Comparison of ENCODE assay signal across 11 mouse cellular contexts in the genomic region with DNA sequence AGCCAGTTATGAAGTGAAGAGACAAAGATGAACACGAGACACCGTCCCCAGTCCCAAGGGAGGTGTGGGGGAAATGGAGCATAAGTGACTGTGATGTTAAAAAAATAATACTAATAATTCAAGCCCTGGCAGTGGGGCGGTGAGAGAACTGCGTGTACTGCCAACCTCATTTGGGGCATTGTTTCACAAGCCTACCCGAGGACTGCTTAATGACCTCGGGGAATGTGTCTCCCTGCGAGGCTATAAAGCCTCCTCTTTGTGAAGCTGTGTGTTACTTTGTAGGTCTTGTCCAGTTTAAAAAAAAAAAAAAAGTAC. TPM values are rescaled to one million over a fixed set of nuclear protein-coding genes. Genes with fewer than 3 reads are reported as not detected.
DNase-seq lines count a peak whose midpoint lies in the region; ATAC-seq and TF ChIP-seq lines count a peak whose summit lies in the region.
"Had no signal": no experiment of that assay in that cellular context is flagged by ENCODE, and none has a peak within 500 bp of the region (broad histone marks: within the 10 kb centered on the region; RNA-seq: fewer than 3 reads in every experiment).

No protein-coding gene starts in this region.

- ATAC-seq in heart, postnatal 0 days (ENCODE audit: insufficient read depth, low read depth): no peak
- no peak for ATAC-seq in heart, embryonic 12.5 days (ENCODE audit: insufficient number of reproducible peaks, low FRiP score)
- peak; percentile 29; the same call in 1 of the 2 replicates for ATAC-seq in hindbrain, embryonic 13.5 days (ENCODE audit: low FRiP score)
- ATAC-seq in granulocyte monocyte progenitor cell, adult 5-6 weeks (replicated peaks; ENCODE audit: poor library complexity, severe bottlenecking): no peak
- ATAC-seq: midbrain, embryonic 15.5 days had no signal

- H3K27me3 ChIP-seq in heart, postnatal 0 days (ENCODE audit: control insufficient read depth, insufficient read depth, low read length): no peaks in the 10 kb centered on the region
- H3K27me3 ChIP-seq in heart, embryonic 12.5 days (replicated peaks): no peaks in the 10 kb centered on the region; the same call in 1 of the 2 replicates
- 0 out of 2 replicates have a peak, but pooled peaks cover 10% of the 10 kb centered on the region for H3K27me3 ChIP-seq in hindbrain, embryonic 13.5 days
- H3K27me3 ChIP-seq: limb, embryonic 15.5 days; midbrain, embryonic 15.5 days had no signal

- 0 out of 2 replicates have a peak overlapping the region, but pooled peaks have one; percentile 4 for H3K27ac ChIP-seq in heart, postnatal 0 days (ENCODE audit: low read depth)
- no peak overlapping the region for H3K27ac ChIP-seq in heart, embryonic 12.5 days (ENCODE audit: poor library complexity, severe bottlenecking)
- peak overlapping the region; percentile 84 for H3K27ac ChIP-seq in hindbrain, embryonic 13.5 days
- H3K27ac ChIP-seq: limb, embryonic 15.5 days; midbrain, embryonic 15.5 days had no signal

- no peak for TF ChIP-seq EP300 in heart, postnatal 0 days (IDR thresholded peaks at IDR 0.05; ENCODE audit: low read depth)

- H3K4me1 ChIP-seq in heart, postnatal 0 days (ENCODE audit: control insufficient read depth, insufficient read depth): no peaks in the 10 kb centered on the region
- H3K4me1 ChIP-seq in heart, embryonic 12.5 days (replicated peaks): 0 out of 2 replicates have a peak, but pooled peaks cover 4% of the 10 kb centered on the region
- H3K4me1 ChIP-seq in hindbrain, embryonic 13.5 days (replicated peaks): peaks cover 32% of the 10 kb centered on the region

- no peak for TF ChIP-seq CTCF in heart, postnatal 0 days (IDR thresholded peaks at IDR 0.05; ENCODE audit: low read depth)

- no peak overlapping the region for H3K4me3 ChIP-seq in heart, postnatal 0 days (ENCODE audit: low read depth, low read length)
- H3K4me3 ChIP-seq in heart, embryonic 12.5 days: no peak overlapping the region
- H3K4me3 ChIP-seq in hindbrain, embryonic 13.5 days: no peak overlapping the region
- H3K4me3 ChIP-seq: limb, embryonic 15.5 days; midbrain, embryonic 15.5 days had no signal

- DNase-seq in heart, postnatal 0 days (ENCODE audit: low spot score): no peak
- DNase-seq in ovary, postnatal 36 days (ENCODE audit: low spot score): peak; percentile 29
- no peak for DNase-seq in ovary, postnatal 14 days (ENCODE audit: low spot score)
- DNase-seq in retina, embryonic 14.5 days (ENCODE audit: low spot score): peak; percentile 55
- DNase-seq in thymus, postnatal 10 days (ENCODE audit: low spot score in 2 of 2): no peak

- no peaks in the 10 kb centered on the region for H3K9me3 ChIP-seq in heart, postnatal 0 days (replicated peaks; ENCODE audit: control insufficient read depth, low read length)
- no peaks in the 10 kb centered on the region for H3K9me3 ChIP-seq in heart, embryonic 12.5 days (replicated peaks)
- H3K9me3 ChIP-seq in hindbrain, embryonic 13.5 days: no peaks in the 10 kb centered on the region
- H3K9me3 ChIP-seq: limb, embryonic 15.5 days; midbrain, embryonic 15.5 days had no signal

- WGBS in heart, postnatal 0 days: 54% methylated on average over 7 of the region's 7 CpGs
- 72% methylated on average over 7 of the region's 7 CpGs for WGBS in heart, embryonic 12.5 days
- WGBS in hindbrain, embryonic 13.5 days: 23% methylated on average over 7 of the region's 7 CpGs

- H3K9ac ChIP-seq in heart, postnatal 0 days (replicated peaks; ENCODE audit: low read depth, low read length): no peak overlapping the region
- H3K9ac ChIP-seq in heart, embryonic 12.5 days: no peak overlapping the region
- H3K9ac ChIP-seq in hindbrain, embryonic 13.5 days: no peak overlapping the region
- H3K9ac ChIP-seq: limb, embryonic 15.5 days; midbrain, embryonic 15.5 days had no signal

- no peak overlapping the region for H3K4me2 ChIP-seq in heart, postnatal 0 days (ENCODE audit: low read depth, low read length)
- no peak overlapping the region for H3K4me2 ChIP-seq in heart, embryonic 12.5 days
- H3K4me2 ChIP-seq in hindbrain, embryonic 13.5 days: no peak overlapping the region
- H3K4me2 ChIP-seq: limb, embryonic 15.5 days; midbrain, embryonic 15.5 days had no signal

- H3K36me3 ChIP-seq in heart, postnatal 0 days (replicated peaks; ENCODE audit: control insufficient read depth, insufficient read depth, low read length): no peaks in the 10 kb centered on the region
- no peaks in the 10 kb centered on the region for H3K36me3 ChIP-seq in heart, embryonic 12.5 days
- no peaks in the 10 kb centered on the region for H3K36me3 ChIP-seq in hindbrain, embryonic 13.5 days
- H3K36me3 ChIP-seq: limb, embryonic 15.5 days; midbrain, embryonic 15.5 days had no signal

RNA-seq across cellular contexts. Expression of a gene that starts 16.9 kb away (rescaled TPM):
- 114 and 126 TPM in 2 replicates for total RNA-seq in heart, postnatal 0 days (2014; rRNA removed; ENCODE audit: low replicate concordance)
- 187 and 193 TPM in 2 replicates for polyA plus RNA-seq in heart, postnatal 0 days (2015; fragmentation: Nextera tagmentation; extraction: Ambion mirVana)
- polyA plus RNA-seq in heart, embryonic 12.5 days (2016; fragmentation: Nextera tagmentation; extraction: Ambion mirVana): 129 and 137 TPM in 2 replicates
- 200 TPM in 2 replicates for polyA plus RNA-seq in hindbrain, embryonic 13.5 days (2015; fragmentation: Nextera tagmentation; extraction: Ambion mirVana)
- 125 and 167 TPM in 2 replicates for total RNA-seq in granulocyte monocyte progenitor cell, adult 5-6 weeks (2014; fragmentation: Nextera tagmentation)
- total RNA-seq in granulocyte monocyte progenitor cell, adult 5-6 weeks (2017): 57.3 and 64.8 TPM in 2 replicates

RNA-seq across cellular contexts. Expression of a gene that starts 22.3 kb away (rescaled TPM):
- not detected in 2 replicates for total RNA-seq in heart, postnatal 0 days (2014; rRNA removed; ENCODE audit: low replicate concordance)
- polyA plus RNA-seq in heart, postnatal 0 days (2015; fragmentation: Nextera tagmentation; extraction: Ambion mirVana): not detected in 2 replicates
- not detected in 2 replicates for polyA plus RNA-seq in heart, embryonic 12.5 days (2016; fragmentation: Nextera tagmentation; extraction: Ambion mirVana)
- polyA plus RNA-seq in hindbrain, embryonic 13.5 days (2015; fragmentation: Nextera tagmentation; extraction: Ambion mirVana): 0.10 and 0.32 TPM in 2 replicates
- total RNA-seq in granulocyte monocyte progenitor cell, adult 5-6 weeks (2014; fragmentation: Nextera tagmentation): not detected in 2 replicates
- not detected in 2 replicates for total RNA-seq in granulocyte monocyte progenitor cell, adult 5-6 weeks (2017)

RNA-seq across cellular contexts. Expression of a gene that starts 29.2 kb away (rescaled TPM):
- total RNA-seq in heart, postnatal 0 days (2014; rRNA removed; ENCODE audit: low replicate concordance): 2.1 TPM in 1 of 2 replicates, not detected in the other
- polyA plus RNA-seq in heart, postnatal 0 days (2015; fragmentation: Nextera tagmentation; extraction: Ambion mirVana): 0.90 and 0.91 TPM in 2 replicates
- polyA plus RNA-seq in heart, embryonic 12.5 days (2016; fragmentation: Nextera tagmentation; extraction: Ambion mirVana): 2.6 TPM in 2 replicates
- 2.3 and 2.5 TPM in 2 replicates for polyA plus RNA-seq in hindbrain, embryonic 13.5 days (2015; fragmentation: Nextera tagmentation; extraction: Ambion mirVana)
- not detected in 2 replicates for total RNA-seq in granulocyte monocyte progenitor cell, adult 5-6 weeks (2014; fragmentation: Nextera tagmentation)
- total RNA-seq in granulocyte monocyte progenitor cell, adult 5-6 weeks (2017): not detected in 2 replicates

RNA-seq across cellular contexts. Expression of a gene that starts 31.4 kb away (rescaled TPM):
- total RNA-seq in heart, postnatal 0 days (2014; rRNA removed; ENCODE audit: low replicate concordance): 0.15 TPM in 1 of 2 replicates, not detected in the other
- 0.11 and 0.25 TPM in 2 replicates for polyA plus RNA-seq in heart, postnatal 0 days (2015; fragmentation: Nextera tagmentation; extraction: Ambion mirVana)
- polyA plus RNA-seq in heart, embryonic 12.5 days (2016; fragmentation: Nextera tagmentation; extraction: Ambion mirVana): not detected in 2 replicates
- polyA plus RNA-seq in hindbrain, embryonic 13.5 days (2015; fragmentation: Nextera tagmentation; extraction: Ambion mirVana): not detected in 2 replicates
- total RNA-seq in granulocyte monocyte progenitor cell, adult 5-6 weeks (2014; fragmentation: Nextera tagmentation): not detected in 2 replicates
- not detected in 2 replicates for total RNA-seq in granulocyte monocyte progenitor cell, adult 5-6 weeks (2017)
- polyA plus RNA-seq: brain, embryonic 14.5 days; limb, embryonic 15.5 days; midbrain, embryonic 15.5 days had no signal

RNA-seq across cellular contexts. Expression of a gene that starts 40.3 kb away (rescaled TPM):
- total RNA-seq in heart, postnatal 0 days (2014; rRNA removed; ENCODE audit: low replicate concordance): 0.53 TPM in 1 of 2 replicates, not detected in the other
- polyA plus RNA-seq in heart, postnatal 0 days (2015; fragmentation: Nextera tagmentation; extraction: Ambion mirVana): 0.15 and 0.22 TPM in 2 replicates
- 0.18 TPM in 1 of 2 replicates, not detected in the other for polyA plus RNA-seq in heart, embryonic 12.5 days (2016; fragmentation: Nextera tagmentation; extraction: Ambion mirVana)
- 0.13 and 6.0 TPM in 2 replicates for polyA plus RNA-seq in hindbrain, embryonic 13.5 days (2015; fragmentation: Nextera tagmentation; extraction: Ambion mirVana)
- not detected in 2 replicates for total RNA-seq in granulocyte monocyte progenitor cell, adult 5-6 weeks (2014; fragmentation: Nextera tagmentation)
- not detected in 2 replicates for total RNA-seq in granulocyte monocyte progenitor cell, adult 5-6 weeks (2017)

Comparison
In these comparisons a context has a peak if more than half of its experiments do, and no peak if none do; other contexts are left out.
1. DNase-seq: peak in ovary, postnatal 36 days (single experiment) and retina, embryonic 14.5 days (single experiment); none in heart, postnatal 0 days (single experiment), ovary, postnatal 14 days (single experiment) and thymus, postnatal 10 days (0 of 2).